Mouse (Mus musculus) small intestine, adult 2 months (tissue): ENCODE measurements around the gene Gimap3.

Experiments
- CTCF ChIP-seq: fragments of 200-500 bp; IDR thresholded peaks from 2 replicates; pipeline ENCODE4 v1.5.1; 2012; ENCODE audit warnings: low read depth, mild to moderate bottlenecking, control low read depth, inconsistent platforms, low read length, moderate library complexity, mixed read lengths; ENCODE audit not compliant: insufficient replicate concordance, insufficient read length; ENCODE audit errors: extremely low read depth
- POLR2A ChIP-seq: fragments of 200-500 bp; IDR thresholded peaks from 2 replicates; pipeline ENCODE4 v1.6.1; 2012; ENCODE audit warnings: low read depth, mild to moderate bottlenecking, control low read depth, inconsistent platforms, low read length, moderate library complexity

GRCm38 (mm10) chr6:48723468-48723867 is 47.2 kb downstream of the Gimap3 start:
- no peak for TF ChIP-seq CTCF
- TF ChIP-seq POLR2A, result no peak
